Mouse (Mus musculus) cerebellum, adult 9-10 months (tissue): ENCODE measurements at regions not wholly inside any gene's neighbourhood (a gene's known extent, or its start where the extent isn't known, plus 50 kb on each side); places are given as distances from the start of the nearest gene placed in this dataset.

Experiments
- DNase-seq: peaks from one replicate; pipeline ENCODE4 v3.0.0; 2022

GRCm38 (mm10) chr3:149805345-149805744 lies 815.0 kb upstream of the Adgrl2 start:
- no peak for DNase-seq

DNA sequence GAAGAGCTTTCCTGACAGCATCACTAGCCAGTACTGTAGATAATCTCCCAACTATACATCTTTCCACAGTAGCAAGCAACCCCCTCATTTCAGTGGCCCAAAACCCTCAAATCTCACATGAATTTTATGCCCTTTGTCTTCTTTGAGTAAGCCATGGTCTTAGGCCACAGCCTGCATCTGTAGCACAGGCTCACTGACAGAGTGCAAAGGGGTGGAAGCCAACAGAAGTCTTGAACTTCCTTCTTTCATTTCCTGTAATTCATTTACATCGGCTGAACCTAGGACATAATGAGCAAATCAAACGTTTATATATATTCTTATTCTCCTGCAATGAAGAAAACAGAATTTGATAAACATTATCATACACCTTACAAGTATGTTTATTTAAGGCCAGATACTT lies 805.8 kb upstream of the Adgrl2 start:
- DNase-seq: no peak

- DNase-seq: no peak
Measured at GRCm38 (mm10) chr3:149791593-149791992, 801.2 kb upstream of the Adgrl2 start.

- DNase-seq: no peak
Measured at GRCm38 (mm10) chr3:149786096-149786495, 795.7 kb upstream of the Adgrl2 start.

- DNase-seq: no peak
Measured at GRCm38 (mm10) chr3:149783903-149784608, 793.7 kb upstream of the Adgrl2 start.

- no peak for DNase-seq
Measured at GRCm38 (mm10) chr3:149767847-149768421, 777.6 kb upstream of the Adgrl2 start.

GRCm38 (mm10) chr3:149761245-149761644 lies 770.9 kb upstream of the Adgrl2 start:
- no peak for DNase-seq

GRCm38 (mm10) chr3:149757910-149758592 lies 767.7 kb upstream of the Adgrl2 start:
- no peak for DNase-seq

- DNase-seq: no peak
Measured at GRCm38 (mm10) chr3:149736069-149736468, 745.7 kb upstream of the Adgrl2 start.

GRCm38 (mm10) chr3:149726212-149726611 lies 735.9 kb upstream of the Adgrl2 start:
- no peak for DNase-seq

DNA sequence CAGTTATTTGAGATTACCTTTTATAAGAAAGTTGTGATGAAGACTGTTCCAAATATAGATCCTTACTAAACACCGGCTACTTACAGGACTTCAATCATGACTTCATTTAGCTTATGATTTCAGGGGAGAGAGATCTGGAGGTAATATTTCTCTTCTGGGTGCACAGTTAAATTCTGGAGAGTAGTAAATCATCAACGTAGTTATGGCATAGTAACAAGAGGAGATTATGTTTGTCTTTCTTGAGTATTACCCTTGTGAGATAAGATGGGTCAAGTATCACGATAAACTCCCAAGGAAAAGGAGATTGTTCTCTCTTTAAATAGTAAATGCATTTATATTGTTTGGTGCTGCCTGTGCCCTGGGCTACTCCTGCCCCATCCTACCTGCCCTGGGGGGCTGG lies 734.5 kb upstream of the Adgrl2 start:
- no peak for DNase-seq

DNA sequence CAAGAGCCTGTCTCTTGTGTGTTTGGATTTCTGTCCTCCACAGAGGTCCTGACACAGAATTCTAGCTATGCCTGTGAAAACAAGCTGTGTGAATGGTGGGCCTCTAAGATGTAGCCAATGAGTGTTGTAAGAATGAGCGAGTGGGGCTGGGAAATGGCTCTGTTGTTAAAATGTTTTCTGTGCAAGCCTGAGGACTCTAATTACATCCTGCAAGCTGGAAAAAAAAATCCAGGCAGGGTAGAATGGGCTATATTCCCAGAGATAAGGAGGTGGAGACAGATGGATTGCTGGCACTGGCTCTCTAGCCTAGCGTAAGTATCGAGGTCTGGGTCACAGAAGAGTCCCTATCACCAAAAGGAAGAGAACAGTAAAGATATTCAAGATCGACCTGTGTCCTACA lies 731.5 kb upstream of the Adgrl2 start:
- no peak for DNase-seq

DNA sequence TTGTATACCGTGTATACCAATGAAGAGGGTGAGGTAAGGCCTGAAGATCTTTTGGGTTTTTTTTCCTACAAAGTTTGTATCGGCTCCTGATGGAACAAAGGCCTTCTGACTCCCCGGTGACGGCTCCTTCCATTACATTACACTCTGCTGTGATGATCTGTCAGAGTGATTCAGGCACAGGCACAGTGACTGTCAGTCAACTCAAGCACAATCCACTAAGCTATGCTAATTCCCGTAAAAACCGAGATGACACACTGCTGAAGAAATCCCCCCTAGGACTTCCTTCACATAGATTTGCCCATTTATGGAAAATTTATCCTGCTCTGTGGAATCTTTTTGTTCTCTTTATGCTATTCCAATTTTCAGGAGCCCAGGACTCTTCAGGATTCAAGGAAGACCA lies 730.0 kb upstream of the Adgrl2 start:
- DNase-seq: no peak

DNA sequence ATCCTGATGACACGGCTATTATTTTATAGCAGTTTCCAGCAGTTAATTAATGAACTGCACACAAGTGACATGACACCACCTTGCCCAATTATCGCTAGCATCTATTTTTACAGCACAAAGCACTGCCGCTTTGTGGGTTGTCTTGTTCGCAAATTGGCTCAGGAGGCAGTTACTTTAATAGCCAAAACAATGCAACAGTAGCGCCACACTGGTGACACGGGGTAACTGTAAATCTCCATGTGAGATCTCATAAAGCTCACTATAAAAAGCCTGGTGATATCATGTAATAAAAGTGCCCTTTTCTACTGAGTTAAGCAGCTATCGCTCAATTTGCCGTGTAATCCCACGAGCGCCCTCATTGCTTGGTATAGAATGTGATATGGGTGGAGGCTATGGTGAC lies 715.4 kb upstream of the Adgrl2 start:
- DNase-seq: no peak

- DNase-seq: no peak
Measured at GRCm38 (mm10) chr3:149705322-149705721, 715.0 kb upstream of the Adgrl2 start.

GRCm38 (mm10) chr3:149704478-149704877 lies 714.1 kb upstream of the Adgrl2 start:
- DNase-seq: no peak

DNA sequence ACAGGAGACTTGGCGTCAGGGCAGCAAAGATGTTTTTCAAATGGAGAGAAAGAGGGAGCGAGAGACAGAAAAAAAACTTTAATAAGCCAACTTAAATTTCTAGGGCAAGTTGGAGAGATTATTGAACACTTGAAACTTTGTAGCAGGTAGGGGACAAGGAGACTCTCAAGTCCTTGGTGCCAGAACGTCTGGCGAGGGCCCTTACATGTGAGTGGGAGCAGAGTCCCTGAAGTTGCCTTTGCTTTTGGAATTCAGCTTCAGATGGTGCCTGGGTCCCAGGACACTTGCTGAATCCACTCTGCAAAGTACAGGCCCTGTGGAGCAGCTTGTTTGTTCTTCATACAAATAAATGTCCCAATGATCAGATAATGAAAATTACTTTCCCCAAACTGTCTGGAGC lies 693.2 kb upstream of the Adgrl2 start:
- DNase-seq: no peak

GRCm38 (mm10) chr3:149682246-149682645 lies 691.9 kb upstream of the Adgrl2 start:
- DNase-seq: no peak

DNA sequence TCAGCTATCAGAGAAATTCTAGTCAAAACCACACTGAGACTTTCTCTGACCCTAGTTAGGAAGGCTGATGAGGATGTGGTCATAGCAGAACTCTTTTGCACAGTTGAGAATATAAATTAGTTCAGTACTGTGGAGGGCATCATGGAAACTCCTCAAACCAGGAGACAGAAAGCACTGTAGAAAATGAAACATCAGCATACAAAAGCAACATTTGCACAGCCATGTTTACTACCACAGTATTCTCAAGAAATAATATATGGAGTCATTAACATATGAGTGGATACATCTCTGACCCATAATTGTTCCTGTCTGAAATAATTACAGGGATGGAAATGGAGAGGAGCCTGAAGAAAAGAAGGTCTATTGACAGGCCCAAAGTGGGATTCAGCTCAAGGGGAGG lies 683.6 kb upstream of the Adgrl2 start:
- no peak for DNase-seq

DNA sequence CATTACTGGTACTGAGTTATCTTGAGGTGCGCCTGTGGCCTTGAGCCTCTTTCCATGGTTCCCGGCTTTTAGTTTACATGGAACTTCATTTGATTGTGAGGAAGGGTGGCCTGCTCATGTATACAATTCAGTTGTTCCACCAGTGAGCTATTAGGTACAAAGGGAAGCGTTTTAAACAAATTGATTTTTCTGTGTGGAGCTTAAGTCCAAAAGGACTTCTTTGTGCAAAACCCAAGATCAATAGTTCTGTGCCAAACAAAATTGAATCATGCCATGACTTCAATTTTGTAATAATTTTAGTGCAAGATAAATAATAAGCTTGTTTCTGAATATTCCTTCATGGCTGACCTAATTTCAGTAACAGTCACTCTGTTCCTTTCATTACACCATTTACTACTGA lies 674.3 kb upstream of the Adgrl2 start:
- no peak for DNase-seq

- no peak for DNase-seq
Measured at GRCm38 (mm10) chr3:149638324-149638723, 648.0 kb upstream of the Adgrl2 start.

- DNase-seq: no peak
Measured at GRCm38 (mm10) chr3:149626186-149626585, 635.8 kb upstream of the Adgrl2 start.

DNA sequence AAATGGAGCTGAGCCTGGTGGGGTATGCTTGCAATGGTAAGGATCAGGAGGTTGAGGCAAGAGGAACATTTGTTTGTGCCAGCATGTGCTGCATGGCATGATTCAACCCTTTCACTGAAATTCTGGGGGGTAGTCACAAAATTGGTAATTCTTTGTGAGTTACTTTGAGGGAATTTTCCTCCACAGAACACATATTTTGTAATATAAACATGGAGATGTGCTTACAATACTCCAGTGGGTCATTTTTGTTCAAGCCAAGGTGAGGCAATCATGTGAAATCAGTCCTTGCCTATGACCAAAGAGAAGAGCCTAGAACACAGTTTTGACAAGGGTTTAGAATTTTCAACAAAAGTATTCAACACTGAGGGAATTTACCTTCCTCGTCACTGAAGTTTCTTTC lies 635.1 kb upstream of the Adgrl2 start:
- DNase-seq: no peak

DNA sequence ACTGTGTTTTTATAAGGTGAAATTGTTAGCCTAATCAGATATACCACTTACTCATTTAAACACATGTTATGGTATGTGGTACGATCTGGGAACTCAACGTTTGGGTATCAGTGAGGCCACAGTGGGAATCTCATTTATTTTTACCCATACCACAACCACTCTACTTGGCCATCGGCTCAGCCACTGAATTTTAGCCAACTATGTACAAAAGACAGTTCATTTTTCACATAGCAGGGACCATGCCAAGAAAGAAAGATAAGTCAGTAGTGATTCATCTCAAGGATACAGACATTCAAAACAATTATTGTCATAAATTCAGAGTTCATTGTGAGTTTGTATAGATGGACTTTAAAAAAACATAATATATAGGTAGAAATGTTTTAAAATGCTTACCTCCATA lies 634.7 kb upstream of the Adgrl2 start:
- DNase-seq: no peak
